Mouse (Mus musculus) intestine, embryonic 16.5 days (tissue): ENCODE measurements around the gene Zfp423. TPM values are rescaled to one million over a fixed set of nuclear protein-coding genes. Genes with fewer than 3 reads are reported as not detected.

ENCODE experiments used
- ATAC-seq: fragments of 200-750 bp; cut with Nextera tagmentation; 2 replicates; pipeline ENCODE4 v1.8.0; 2017; ENCODE audit warnings: moderate TSS enrichment, moderate library complexity
- H3K27ac ChIP-seq: fragments of 300-500 bp; sonication (generic); 2 replicates; pipeline ENCODE4 v1.5.1; 2014; ENCODE audit warnings: mild to moderate bottlenecking, low read length
- H3K27me3 ChIP-seq: fragments of 300-500 bp; sonication (generic); replicated peaks from 2 replicates; pipeline ENCODE4 v1.6.1; 2014; ENCODE audit warnings: low read length, control low read depth, mixed read lengths; ENCODE audit not compliant: control insufficient read depth, insufficient read depth
- H3K36me3 ChIP-seq: fragments of 300-500 bp; sonication (generic); 2 replicates; pipeline ENCODE4 v1.6.1; 2014; ENCODE audit warnings: low read length, control low read depth; ENCODE audit not compliant: control insufficient read depth, insufficient read depth
- H3K4me1 ChIP-seq: fragments of 300-500 bp; sonication (generic); 2 replicates; pipeline ENCODE4 v1.6.1; 2014; ENCODE audit warnings: low read length, control low read depth, mixed read lengths; ENCODE audit not compliant: control insufficient read depth, insufficient read depth
- H3K4me2 ChIP-seq: fragments of 300-500 bp; sonication (generic); 2 replicates; pipeline ENCODE4 v1.6.1; 2014; ENCODE audit warnings: low read depth, low read length, control low read depth
- H3K4me3 ChIP-seq: fragments of 300-500 bp; sonication (generic); 2 replicates; pipeline ENCODE4 v1.5.1; 2014; ENCODE audit warnings: mild to moderate bottlenecking, low read length
- H3K9ac ChIP-seq: fragments of 300-500 bp; sonication (generic); 2 replicates; pipeline ENCODE4 v1.6.1; 2014; ENCODE audit warnings: low read depth, low read length
- H3K9me3 ChIP-seq: fragments of 300-500 bp; sonication (generic); 2 replicates; pipeline ENCODE4 v1.6.1; 2016; ENCODE audit warnings: low read length, control low read depth; ENCODE audit not compliant: control insufficient read depth
- WGBS: fragments of 180-500 bp; shearing (Covaris S2); extraction: QIAGEN DNeasy Blood & Tissue Kit; methylation state at CpG from one replicate; pipeline ENCODE4 v1.1.7; 2014; 5-methylcytosine and 5-hydroxymethylcytosine counted together
- polyA plus RNA-seq: library from polyadenylated mRNA; unstranded; fragments of >200 nt; fragmentation: Nextera tagmentation; extraction: Ambion mirVana; gene quantifications from 2 replicates; pipeline ENCODE4 v1.2.1, GENCODE M21; 2015

Gene Zfp423
- polyA plus RNA-seq, 1 experiment from 2014 or later = 2.4 TPM

DNA sequence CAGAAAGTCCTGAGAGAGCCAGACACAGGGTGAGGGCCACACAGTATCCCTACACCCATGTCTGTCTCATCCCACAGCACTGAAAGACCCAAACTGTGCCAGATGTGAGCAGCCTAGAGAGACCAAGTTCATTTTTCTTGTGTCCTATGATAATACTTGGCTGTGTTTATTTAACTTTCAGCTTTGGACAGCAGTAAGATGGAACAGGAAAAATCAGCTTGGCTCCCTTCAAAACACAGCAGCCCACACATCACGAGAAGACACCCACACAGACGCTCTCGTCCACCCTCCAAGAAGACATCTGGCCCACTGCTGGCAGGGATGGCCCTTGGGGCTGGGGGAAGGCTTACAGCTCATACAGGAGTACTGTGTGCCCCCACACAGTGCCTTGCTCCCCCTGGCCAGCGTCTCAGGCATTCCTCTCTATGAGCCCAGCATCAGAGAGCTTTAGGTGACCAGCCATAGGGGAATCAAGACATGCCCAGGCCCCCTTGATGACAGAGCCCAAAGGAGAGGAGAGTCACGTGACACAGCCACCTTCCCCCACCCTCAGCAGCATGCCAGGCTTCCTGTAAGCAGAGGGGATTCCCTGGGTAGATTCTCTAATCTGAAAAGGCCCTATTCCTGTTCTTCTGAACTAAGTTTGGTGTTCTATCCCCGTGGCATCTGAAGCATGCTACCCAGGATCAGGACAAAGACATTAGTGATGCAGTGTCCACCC, 45.0 kb downstream of the Zfp423 start:
- Histone ChIP-seq H3K9me3 (no peaks in the 10 kb centered on the region), H3K9ac (no peak overlapping the region), H3K4me3 (no peak overlapping the region), H3K27ac (0 out of 2 replicates have a peak overlapping the region, but pooled peaks have one; percentile 25), H3K36me3 (no peaks in the 10 kb centered on the region), H3K27me3 (no peaks in the 10 kb centered on the region), H3K4me1 (peaks cover 30% of the 10 kb centered on the region), H3K4me2 (no peak overlapping the region)
- WGBS = 42% methylated on average over 6 of the region's 6 CpGs
- peak; percentile 68 for ATAC-seq

DNA sequence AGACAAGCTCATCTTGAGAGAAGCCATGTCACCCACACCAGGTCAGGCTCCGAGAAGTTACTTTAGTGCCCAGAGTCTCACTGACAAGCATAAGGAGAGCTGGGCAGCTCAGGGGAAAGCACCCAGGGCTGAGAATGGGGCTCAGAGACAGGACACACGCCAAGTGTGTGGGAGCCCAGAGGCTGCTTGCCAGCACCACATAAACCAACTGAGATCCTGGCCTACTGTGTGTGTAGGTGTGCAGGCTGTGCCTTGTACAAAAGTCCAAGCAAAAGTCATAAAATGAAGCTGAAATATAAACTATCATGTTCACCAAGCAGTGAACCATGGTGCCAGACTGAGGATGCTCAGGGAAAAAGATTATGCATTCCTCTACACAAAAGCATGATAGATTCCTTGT, 50.5 kb downstream of the Zfp423 start:
- whole genome bisulfite sequencing = 78% methylated on average over 2 of the region's 2 CpGs
- Histone ChIP-seq H3K9me3 (no peaks in the 10 kb centered on the region), H3K4me2 (no peak overlapping the region), H3K27me3 (no peaks in the 10 kb centered on the region; the same call in 1 of the 2 replicates), H3K27ac (no peak overlapping the region), H3K9ac (no peak overlapping the region), H3K4me1 (peaks cover 9% of the 10 kb centered on the region; the same call in 1 of the 2 replicates), H3K4me3 (no peak overlapping the region), H3K36me3 (no peaks in the 10 kb centered on the region)
- no peak for ATAC-seq

DNA sequence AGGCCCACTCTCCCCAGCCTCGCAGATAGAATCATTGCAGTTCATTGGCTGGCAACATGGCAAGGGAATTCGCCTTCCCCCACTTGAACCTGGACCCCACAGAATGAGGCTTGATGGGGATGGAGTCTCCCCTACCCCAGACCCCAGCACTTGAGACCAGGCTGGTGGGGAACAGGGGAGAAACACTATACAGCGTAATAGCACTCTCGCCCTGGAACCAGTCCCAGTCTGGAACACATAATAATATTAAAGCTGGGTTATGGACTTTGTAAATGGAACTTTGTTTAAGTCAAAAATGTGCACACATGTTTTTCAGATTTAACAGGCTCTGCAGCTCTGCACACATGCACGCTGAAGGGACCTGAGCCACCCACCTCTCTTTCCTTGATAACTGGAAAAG, 54.0 kb downstream of the Zfp423 start:
- Histone ChIP-seq H3K36me3 (no peaks in the 10 kb centered on the region), H3K27me3 (no peaks in the 10 kb centered on the region; the same call in 1 of the 2 replicates), H3K9me3 (no peaks in the 10 kb centered on the region), H3K4me3 (no peak overlapping the region), H3K4me2 (no peak overlapping the region), H3K27ac (no peak overlapping the region), H3K9ac (no peak overlapping the region), H3K4me1 (0 out of 2 replicates have a peak, but pooled peaks cover under 1% of the 10 kb centered on the region)
- no peak for ATAC-seq
- WGBS = 77% methylated on average over 5 of the region's 5 CpGs

DNA sequence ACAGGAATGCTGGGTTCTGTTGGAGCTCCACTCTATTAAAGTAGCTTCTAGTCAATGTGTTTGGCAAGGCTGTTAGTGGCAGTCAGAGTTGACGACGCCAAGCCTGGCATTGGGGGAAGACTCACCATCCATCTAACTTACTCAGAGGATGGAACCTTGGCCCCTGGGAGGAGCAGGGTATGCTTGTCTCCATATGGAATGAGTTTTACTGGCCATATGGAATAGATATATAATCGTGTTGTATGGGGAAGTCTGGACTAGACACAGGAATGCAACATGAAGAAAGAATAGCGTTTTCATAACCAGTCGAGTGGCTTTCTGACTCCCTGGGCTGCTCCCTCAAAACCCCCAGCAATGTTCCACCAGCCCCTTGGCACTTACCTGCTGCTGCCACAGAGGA, 55.3 kb downstream of the Zfp423 start:
- H3K9me3 ChIP-seq = no peaks in the 10 kb centered on the region
- H3K27me3 ChIP-seq = no peaks in the 10 kb centered on the region; the same call in 1 of the 2 replicates
- WGBS = 79% methylated on average over 5 of the region's 5 CpGs
- no peak overlapping the region for H3K27ac ChIP-seq
- H3K9ac ChIP-seq = no peak overlapping the region
- no peak overlapping the region for H3K4me3 ChIP-seq
- H3K4me2 ChIP-seq = no peak overlapping the region
- H3K4me1 ChIP-seq = no peaks in the 10 kb centered on the region
- ATAC-seq = no peak
- no peaks in the 10 kb centered on the region for H3K36me3 ChIP-seq

DNA sequence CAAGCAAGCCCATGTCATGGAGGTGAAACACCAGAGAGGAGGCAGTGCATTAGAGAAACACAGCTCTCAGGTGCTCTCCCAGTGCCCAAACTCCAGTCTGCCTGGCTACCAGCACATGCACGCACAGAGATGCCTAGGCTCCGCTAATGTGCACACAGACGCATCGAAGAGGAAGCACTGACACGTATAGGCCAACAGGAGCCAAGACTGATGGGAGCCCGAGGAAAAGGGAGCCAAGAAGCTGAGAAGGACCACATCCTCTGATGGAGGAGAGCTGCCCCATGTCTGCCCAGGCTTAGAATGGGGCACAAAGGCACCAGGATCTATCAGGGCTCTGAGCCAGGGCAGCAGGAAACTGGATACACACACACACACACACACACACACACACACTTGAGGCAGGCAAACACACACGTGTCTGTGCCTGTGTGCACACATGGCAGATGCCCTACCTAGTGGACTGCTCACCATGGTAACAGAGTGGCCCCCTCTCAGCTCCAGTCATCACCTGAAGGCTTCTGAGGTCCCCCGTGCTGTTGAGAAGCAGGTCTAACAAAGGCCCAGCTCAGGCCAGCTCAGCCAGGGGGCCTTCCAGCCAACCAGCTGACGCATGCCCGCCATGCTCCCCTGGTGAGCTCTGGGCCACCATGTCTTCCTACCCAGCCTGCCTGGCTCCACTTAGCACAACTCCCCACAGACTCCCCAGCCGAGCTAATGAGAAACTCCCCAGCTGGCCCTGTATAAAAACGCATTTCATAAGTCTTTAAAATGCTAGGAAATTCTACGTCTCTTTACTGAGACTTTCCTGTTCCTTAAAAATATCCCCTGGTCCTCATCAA, 64.0 kb downstream of the Zfp423 start:
- H3K4me2 ChIP-seq = no peak overlapping the region
- H3K9me3 ChIP-seq = no peaks in the 10 kb centered on the region
- 71% methylated on average over 13 of the region's 13 CpGs for WGBS
- no peaks in the 10 kb centered on the region for H3K36me3 ChIP-seq
- peaks cover 8% of the 10 kb centered on the region; the same call in 1 of the 2 replicates for H3K4me1 ChIP-seq
- H3K4me3 ChIP-seq = no peak overlapping the region
- no peaks in the 10 kb centered on the region for H3K27me3 ChIP-seq
- H3K27ac ChIP-seq = no peak overlapping the region
- no peak for ATAC-seq
- H3K9ac ChIP-seq = no peak overlapping the region

DNA sequence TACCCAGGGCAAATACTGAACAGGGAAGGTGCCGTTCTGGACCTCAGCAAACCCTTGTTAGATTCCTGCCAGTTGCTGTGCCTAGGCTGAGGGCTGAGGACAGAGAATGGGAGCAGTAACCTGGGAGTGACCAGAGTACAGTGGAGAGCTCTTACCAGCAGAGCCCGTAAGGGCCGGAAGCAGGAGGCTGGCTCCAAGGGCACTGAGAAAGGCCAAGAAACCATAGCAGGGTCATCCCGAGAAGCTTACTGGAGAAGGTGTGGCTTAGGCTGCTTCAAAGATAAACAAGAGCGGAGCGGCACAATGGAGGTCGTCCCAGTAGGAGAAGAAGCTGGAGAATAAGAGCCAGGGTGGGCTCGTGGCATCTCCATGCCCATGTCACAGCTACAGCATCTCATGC, 65.1 kb downstream of the Zfp423 start:
- no peak overlapping the region for H3K27ac ChIP-seq
- WGBS = 53% methylated on average over 8 of the region's 8 CpGs
- H3K9ac ChIP-seq = no peak overlapping the region
- H3K4me1 ChIP-seq = peaks cover 8% of the 10 kb centered on the region; the same call in 1 of the 2 replicates
- no peak for ATAC-seq
- no peaks in the 10 kb centered on the region for H3K27me3 ChIP-seq
- H3K9me3 ChIP-seq = no peaks in the 10 kb centered on the region
- H3K36me3 ChIP-seq = no peaks in the 10 kb centered on the region
- H3K4me2 ChIP-seq = no peak overlapping the region
- no peak overlapping the region for H3K4me3 ChIP-seq

DNA sequence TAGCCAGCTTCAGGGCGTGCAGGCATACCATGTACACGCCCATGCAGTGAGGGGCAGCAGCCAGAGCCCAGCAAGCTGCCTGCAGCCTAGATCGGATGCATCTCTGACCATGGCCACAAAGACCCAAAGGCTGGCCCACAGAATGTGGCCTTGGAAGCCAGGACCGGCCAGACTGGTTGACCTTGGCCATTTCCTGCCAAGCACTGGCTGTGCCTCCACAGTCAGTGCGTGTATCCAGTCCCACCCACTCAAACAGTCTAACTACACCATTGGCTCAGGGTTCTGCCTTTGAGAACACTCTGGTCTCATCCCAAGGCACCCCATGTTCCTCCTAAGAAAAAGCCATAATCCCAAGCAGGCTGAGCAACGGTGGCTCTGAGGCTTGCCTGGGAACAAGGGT, 65.8 kb downstream of the Zfp423 start:
- 61% methylated on average over 6 of the region's 6 CpGs for WGBS
- Histone ChIP-seq H3K4me3 (no peak overlapping the region), H3K4me1 (peaks cover 8% of the 10 kb centered on the region; the same call in 1 of the 2 replicates), H3K4me2 (no peak overlapping the region), H3K36me3 (no peaks in the 10 kb centered on the region), H3K9me3 (no peaks in the 10 kb centered on the region), H3K9ac (no peak overlapping the region), H3K27me3 (no peaks in the 10 kb centered on the region), H3K27ac (no peak overlapping the region)
- no peak for ATAC-seq

DNA sequence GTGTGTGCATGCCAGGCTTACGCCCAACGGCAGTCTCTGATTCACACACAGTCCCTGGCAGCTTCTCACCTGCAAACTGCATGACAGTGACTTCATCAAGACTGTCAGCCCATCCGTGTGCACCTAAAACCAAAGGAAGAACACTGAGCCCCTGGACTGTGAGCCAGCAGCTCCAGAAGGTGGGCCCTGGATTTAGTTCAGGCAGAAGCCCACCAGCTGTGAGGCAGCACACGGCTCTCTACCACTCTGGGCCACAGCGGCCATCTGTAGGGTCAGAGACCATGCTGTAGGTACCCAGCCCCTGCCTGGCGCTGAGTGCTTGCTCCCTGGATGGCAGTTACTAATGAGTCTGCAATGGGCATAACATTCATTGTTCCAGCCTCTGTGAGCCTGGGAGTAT, 66.5 kb downstream of the Zfp423 start:
- H3K4me2 ChIP-seq = no peak overlapping the region
- no peaks in the 10 kb centered on the region for H3K36me3 ChIP-seq
- no peak for ATAC-seq
- no peaks in the 10 kb centered on the region for H3K9me3 ChIP-seq
- H3K4me1 ChIP-seq = peaks cover 8% of the 10 kb centered on the region; the same call in 1 of the 2 replicates
- no peak overlapping the region for H3K27ac ChIP-seq
- no peaks in the 10 kb centered on the region for H3K27me3 ChIP-seq
- H3K9ac ChIP-seq = 0 out of 2 replicates have a peak overlapping the region, but pooled peaks have one; percentile 17
- WGBS = 87% methylated on average over 6 of the region's 6 CpGs
- no peak overlapping the region for H3K4me3 ChIP-seq

DNA sequence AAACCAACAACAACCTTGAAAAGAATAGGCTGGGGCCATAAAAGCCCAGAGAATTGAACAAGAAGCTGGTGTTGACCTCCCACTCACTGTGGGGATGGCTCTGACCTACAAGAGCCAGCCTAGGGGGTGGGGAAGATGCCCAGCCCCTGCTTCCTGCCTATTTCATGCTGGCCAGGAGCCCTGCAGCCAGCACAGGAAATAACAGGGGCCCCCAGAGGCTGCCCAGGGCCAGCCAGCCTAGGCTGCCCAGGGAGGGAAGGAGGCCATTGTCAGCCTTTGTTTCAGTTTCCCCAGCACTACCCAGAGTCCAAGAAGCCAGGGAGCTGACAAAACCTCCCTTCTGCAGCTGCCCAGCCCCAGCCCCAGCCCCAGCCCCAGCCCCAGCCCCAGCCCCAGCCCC, 67.5 kb downstream of the Zfp423 start:
- no peak for ATAC-seq
- no peaks in the 10 kb centered on the region for H3K9me3 ChIP-seq
- no peak overlapping the region for H3K27ac ChIP-seq
- no peak overlapping the region for H3K4me3 ChIP-seq
- no peak overlapping the region for H3K9ac ChIP-seq
- H3K27me3 ChIP-seq = no peaks in the 10 kb centered on the region
- H3K4me2 ChIP-seq = no peak overlapping the region
- H3K4me1 ChIP-seq = peaks cover 8% of the 10 kb centered on the region; the same call in 1 of the 2 replicates
- H3K36me3 ChIP-seq = no peaks in the 10 kb centered on the region
